Mouse (Mus musculus) layer of hippocampus, adult 8-10 months (tissue): ENCODE measurements around the gene Tmem183a. TPM values are rescaled to one million over a fixed set of nuclear protein-coding genes. Genes with fewer than 3 reads are reported as not detected.

Source experiments
- DNase-seq, 2 experiments: peaks; one replicate each; pipeline ENCODE4 v3.0.0; 2022; ENCODE audit warnings: low spot score in 2 of 2
- total RNA-seq, 4 experiments: library from RNA; stranded (reverse); gene quantifications; 2 replicates each; pipeline ENCODE4 v1.2.4; 2022

Tmem183a gene
- total RNA-seq, 4 experiments from 2014 or later, result 59.9 to 70.0 (median 61.8) TPM

GRCm38 (mm10) chr1:134345075-134345474 is 16.7 kb downstream of the Tmem183a start:
- no peak for DNase-seq

GRCm38 (mm10) chr1:134344005-134344950 is 17.5 kb downstream of the Tmem183a start:
- DNase-seq, result peak; percentile 83 to 84

- peak in 1 of 2 experiments; percentile 10 for DNase-seq
These were observed 18.2 kb downstream of the Tmem183a start for GRCm38 (mm10) chr1:134343567-134343966.

GRCm38 (mm10) chr1:134342781-134343310 is 18.9 kb downstream of the Tmem183a start:
- DNase-seq, result peak in 1 of 2 experiments; percentile 9

- peak in 1 of 2 experiments; percentile 8 for DNase-seq
These were observed 19.5 kb downstream of the Tmem183a start for GRCm38 (mm10) chr1:134342278-134342664.

- DNase-seq, result peak in 1 of 2 experiments; percentile 3
These were observed 20.0 kb downstream of the Tmem183a start for GRCm38 (mm10) chr1:134341641-134342277.

- peak in 1 of 2 experiments; percentile 1 for DNase-seq
These were observed 21.8 kb downstream of the Tmem183a start for GRCm38 (mm10) chr1:134339757-134340619.

- DNase-seq, result no peak
These were observed 22.6 kb downstream of the Tmem183a start for GRCm38 (mm10) chr1:134339162-134339561.

GRCm38 (mm10) chr1:134336958-134337710 is 24.6 kb downstream of the Tmem183a start:
- DNase-seq, result no peak

GRCm38 (mm10) chr1:134335924-134336810 is 25.6 kb downstream of the Tmem183a start:
- DNase-seq, result no peak

GRCm38 (mm10) chr1:134335211-134335923 is 26.4 kb downstream of the Tmem183a start:
- DNase-seq, result peak; percentile 46 to 61

- no peak for DNase-seq
These were observed 27.5 kb downstream of the Tmem183a start for GRCm38 (mm10) chr1:134334111-134334827.

- DNase-seq, result no peak
These were observed 28.2 kb downstream of the Tmem183a start for GRCm38 (mm10) chr1:134333371-134334110.

GRCm38 (mm10) chr1:134332770-134333271 is 29.0 kb downstream of the Tmem183a start, which contains the start of gene Ppfia4:
Gene Ppfia4, minus strand, starts transcription at chr1:134332928.
- peak; percentile 57 to 63 for DNase-seq

GRCm38 (mm10) chr1:134331879-134332635 is 29.7 kb downstream of the Tmem183a start:
- peak in 1 of 2 experiments; percentile 83 for DNase-seq

GRCm38 (mm10) chr1:134326841-134327346 is 34.9 kb downstream of the Tmem183a start:
- no peak for DNase-seq
